Mouse (Mus musculus) adrenal gland, adult 2 months (tissue): ENCODE results near the gene Kbtbd3. TPM values are rescaled to one million over a fixed set of nuclear protein-coding genes. Genes with fewer than 3 reads are reported as not detected.

Experiments
- DNase-seq: peaks from one replicate; pipeline ENCODE4 v3.0.0; 2021
- long read RNA-seq: library from polyadenylated mRNA; stranded (forward); transcript quantifications from one replicate; pipeline ENCODE4 v2.0.0, GENCODE M21; 2021
- polyA plus RNA-seq: library from polyadenylated mRNA; depleted of rRNA; stranded (reverse); fragments of >200 nt; gene quantifications from 2 replicates; pipeline ENCODE4 v1.2.3, GENCODE M21; 2012; rRNA removed
- total RNA-seq, 2 experiments: library from RNA; stranded (reverse); gene quantifications; 2 replicates each; pipeline ENCODE4 v1.2.3; 2021

Gene Kbtbd3
- 1 to 10 TPM; 2.4 to 4.0 TPM for total RNA-seq
- 0.04 and 0.12 TPM in 2 replicates for polyA plus RNA-seq
- long read RNA-seq, partial matches to known transcripts = 0 of 9 reads
- long read RNA-seq, other reads (novel, unspliced or antisense) = 4 of 9 reads

- peak; percentile 99 for DNase-seq
Observed at GRCm38 (mm10) chr9:4309351-4310085, at the start of gene Kbtbd3, which contains the start of gene Aasdhppt. Kbtbd3 (plus strand) TSS chr9:4309833. Aasdhppt (minus strand) TSS chr9:4309471.

GRCm38 (mm10) chr9:4259841-4260745 lies 49.5 kb upstream of the Kbtbd3 start:
- DNase-seq = no peak

GRCm38 (mm10) chr9:4260746-4261090 lies 48.9 kb upstream of the Kbtbd3 start:
- DNase-seq = no peak

- DNase-seq = no peak
Observed at GRCm38 (mm10) chr9:4266881-4267280, 42.8 kb upstream of the Kbtbd3 start.

GRCm38 (mm10) chr9:4283850-4284249 lies 25.8 kb upstream of the Kbtbd3 start:
- DNase-seq = no peak

- peak; percentile 41 for DNase-seq
Observed at GRCm38 (mm10) chr9:4300466-4300865, 9.2 kb upstream of the Kbtbd3 start.

- DNase-seq = no peak
Observed at GRCm38 (mm10) chr9:4304867-4305266, 4.8 kb upstream of the Kbtbd3 start.

- DNase-seq = no peak
Observed at GRCm38 (mm10) chr9:4308628-4309350, 844 bp upstream of the Kbtbd3 start.

- no peak for DNase-seq
Observed at GRCm38 (mm10) chr9:4310706-4311105, 1.1 kb downstream of the Kbtbd3 start.

GRCm38 (mm10) chr9:4311162-4311561 lies 1.5 kb downstream of the Kbtbd3 start:
- DNase-seq = no peak

- DNase-seq = no peak
Observed at GRCm38 (mm10) chr9:4313946-4314345, 4.3 kb downstream of the Kbtbd3 start.

GRCm38 (mm10) chr9:4315746-4316145 lies 6.1 kb downstream of the Kbtbd3 start:
- no peak for DNase-seq

GRCm38 (mm10) chr9:4318939-4319721 lies 9.5 kb downstream of the Kbtbd3 start:
- DNase-seq = no peak

GRCm38 (mm10) chr9:4353163-4353562 lies 43.5 kb downstream of the Kbtbd3 start:
- no peak for DNase-seq

- peak; percentile 98 for DNase-seq
Observed at GRCm38 (mm10) chr9:4375828-4376639, 66.4 kb downstream of the Kbtbd3 start, which contains the start of gene Msantd4. Msantd4 (plus strand) TSS chr9:4376562.

- no peak for DNase-seq
Observed at GRCm38 (mm10) chr9:4376640-4377120, 67.0 kb downstream of the Kbtbd3 start.
